Mouse (Mus musculus): Measurements from ENCODE around the gene Pgf. TPM values are rescaled to one million over a fixed set of nuclear protein-coding genes. Genes with fewer than 3 reads are reported as not detected.
A peak's percentile ranks its signal among the peaks of the same experiment; 100 is the strongest.

Gene Pgf
- polyA plus RNA-seq, 1 experiment: 49.6 TPM

GRCm38 (mm10) chr12:85215031-85215430 is 37.4 kb upstream of the Pgf start:
- H3K27me3 ChIP-seq (ENCODE audit: control insufficient read depth, insufficient read depth, insufficient read length): no peaks in the 10 kb centered on the region
- TF ChIP-seq FOSL1 (IDR thresholded peaks at IDR 0.05; ENCODE audit: insufficient read depth, low read length, poor library complexity, severe bottlenecking) (no peak), MYOD1 (IDR thresholded peaks at IDR 0.05; ENCODE audit: control insufficient read depth, insufficient read length, low read depth) (peak; percentile 6)
- H3ac ChIP-seq (ENCODE audit: control insufficient read depth, insufficient read length, low read depth): no peak overlapping the region
- H3K36me3 ChIP-seq (ENCODE audit: control insufficient read depth, insufficient read depth): no peaks in the 10 kb centered on the region
- no peak overlapping the region for H3K4me3 ChIP-seq (ENCODE audit: insufficient read depth, poor library complexity, severe bottlenecking)
- H3K79me3 ChIP-seq (ENCODE audit: low read depth): peaks cover 7% of the 10 kb centered on the region
- peaks cover 7% of the 10 kb centered on the region for H3K79me2 ChIP-seq (ENCODE audit: control insufficient read depth, insufficient read depth)

- H3K79me3 ChIP-seq (ENCODE audit: low read depth): no peaks in the 10 kb centered on the region
- no peak overlapping the region for H3K4me3 ChIP-seq (ENCODE audit: insufficient read depth, poor library complexity, severe bottlenecking)
- no peaks in the 10 kb centered on the region for H3K36me3 ChIP-seq (ENCODE audit: control insufficient read depth, insufficient read depth)
- H3K79me2 ChIP-seq (ENCODE audit: control insufficient read depth, insufficient read depth): no peaks in the 10 kb centered on the region
- H3ac ChIP-seq (ENCODE audit: control insufficient read depth, insufficient read length, low read depth): no peak overlapping the region
- no peak for TF ChIP-seq CEBPB (IDR thresholded peaks at IDR 0.05; ENCODE audit: low read depth)
- peak; percentile 48 for TF ChIP-seq MYOD1 (IDR thresholded peaks at IDR 0.05; ENCODE audit: control insufficient read depth, insufficient read length, low read depth)
- no peaks in the 10 kb centered on the region for H3K27me3 ChIP-seq (ENCODE audit: control insufficient read depth, insufficient read depth, insufficient read length)
These were observed 31.2 kb upstream of the Pgf start for GRCm38 (mm10) chr12:85208687-85209199.

GRCm38 (mm10) chr12:85205425-85205824 is 27.8 kb upstream of the Pgf start:
- TF ChIP-seq MYOD1 (IDR thresholded peaks at IDR 0.05; ENCODE audit: control insufficient read depth, insufficient read length, low read depth) (no peak), FOSL1 (IDR thresholded peaks at IDR 0.05; ENCODE audit: insufficient read depth, low read length, poor library complexity, severe bottlenecking) (no peak), CTCF (IDR thresholded peaks at IDR 0.05; ENCODE audit: control insufficient read depth, insufficient read depth, insufficient read length) (no peak), MYOG (IDR thresholded peaks at IDR 0.05; ENCODE audit: control insufficient read depth, extremely low read depth, insufficient read length) (no peak), MAX (IDR thresholded peaks at IDR 0.05) (no peak), USF1 (IDR thresholded peaks at IDR 0.05; ENCODE audit: low read depth) (no peak), CEBPB (IDR thresholded peaks at IDR 0.05; ENCODE audit: low read depth) (no peak)
- no peaks in the 10 kb centered on the region for H3K27me3 ChIP-seq (ENCODE audit: control insufficient read depth, insufficient read depth, insufficient read length)
- no peaks in the 10 kb centered on the region for H3K79me2 ChIP-seq (ENCODE audit: control insufficient read depth, insufficient read depth)
- H3K4me3 ChIP-seq (ENCODE audit: insufficient read depth, poor library complexity, severe bottlenecking): no peak overlapping the region
- H3ac ChIP-seq (ENCODE audit: control insufficient read depth, insufficient read length, low read depth): no peak overlapping the region
- no peaks in the 10 kb centered on the region for H3K36me3 ChIP-seq (ENCODE audit: control insufficient read depth, insufficient read depth)
- H3K79me3 ChIP-seq (ENCODE audit: low read depth): no peaks in the 10 kb centered on the region

- Histone ChIP-seq H3ac (ENCODE audit: control insufficient read depth, insufficient read length, low read depth) (no peak overlapping the region), H3K79me2 (ENCODE audit: control insufficient read depth, insufficient read depth) (no peaks in the 10 kb centered on the region), H3K4me3 (ENCODE audit: insufficient read depth, poor library complexity, severe bottlenecking) (no peak overlapping the region), H3K27me3 (ENCODE audit: control insufficient read depth, insufficient read depth, insufficient read length) (no peaks in the 10 kb centered on the region), H3K79me3 (ENCODE audit: low read depth) (no peaks in the 10 kb centered on the region), H3K36me3 (ENCODE audit: control insufficient read depth, insufficient read depth) (no peaks in the 10 kb centered on the region)
- TF ChIP-seq CTCF (IDR thresholded peaks at IDR 0.05; ENCODE audit: control insufficient read depth, insufficient read depth, insufficient read length) (peak; percentile 2), MAX (IDR thresholded peaks at IDR 0.05) (no peak), CEBPB (IDR thresholded peaks at IDR 0.05; ENCODE audit: low read depth) (no peak), MYOG (IDR thresholded peaks at IDR 0.05; ENCODE audit: control insufficient read depth, extremely low read depth, insufficient read length) (no peak), USF1 (IDR thresholded peaks at IDR 0.05; ENCODE audit: low read depth) (no peak)
These were observed 26.5 kb upstream of the Pgf start for GRCm38 (mm10) chr12:85204105-85204504.

GRCm38 (mm10) chr12:85203699-85204098 is 26.1 kb upstream of the Pgf start:
- no peaks in the 10 kb centered on the region for H3K79me2 ChIP-seq (ENCODE audit: control insufficient read depth, insufficient read depth)
- H3ac ChIP-seq (ENCODE audit: control insufficient read depth, insufficient read length, low read depth): no peak overlapping the region
- no peaks in the 10 kb centered on the region for H3K79me3 ChIP-seq (ENCODE audit: low read depth)
- no peaks in the 10 kb centered on the region for H3K27me3 ChIP-seq (ENCODE audit: control insufficient read depth, insufficient read depth, insufficient read length)
- TF ChIP-seq MYOD1 (IDR thresholded peaks at IDR 0.05; ENCODE audit: control insufficient read depth, insufficient read length, low read depth): no peak
- TF ChIP-seq CEBPB (IDR thresholded peaks at IDR 0.05; ENCODE audit: low read depth): no peak
- no peak for TF ChIP-seq FOSL1 (IDR thresholded peaks at IDR 0.05; ENCODE audit: insufficient read depth, low read length, poor library complexity, severe bottlenecking)
- no peak for TF ChIP-seq MYOG (IDR thresholded peaks at IDR 0.05; ENCODE audit: control insufficient read depth, extremely low read depth, insufficient read length)
- TF ChIP-seq CTCF (IDR thresholded peaks at IDR 0.05; ENCODE audit: control insufficient read depth, insufficient read depth, insufficient read length): no peak
- TF ChIP-seq MAX (IDR thresholded peaks at IDR 0.05): no peak
- TF ChIP-seq USF1 (IDR thresholded peaks at IDR 0.05; ENCODE audit: low read depth): no peak
- H3K4me3 ChIP-seq (ENCODE audit: insufficient read depth, poor library complexity, severe bottlenecking): no peak overlapping the region
- no peaks in the 10 kb centered on the region for H3K36me3 ChIP-seq (ENCODE audit: control insufficient read depth, insufficient read depth)

GRCm38 (mm10) chr12:85202191-85202590 is 24.6 kb upstream of the Pgf start:
- H3ac ChIP-seq (ENCODE audit: control insufficient read depth, insufficient read length, low read depth): peak overlapping the region; percentile 15
- H3K36me3 ChIP-seq (ENCODE audit: control insufficient read depth, insufficient read depth): no peaks in the 10 kb centered on the region
- H3K27me3 ChIP-seq (ENCODE audit: control insufficient read depth, insufficient read depth, insufficient read length): no peaks in the 10 kb centered on the region
- H3K79me2 ChIP-seq (ENCODE audit: control insufficient read depth, insufficient read depth): no peaks in the 10 kb centered on the region
- no peaks in the 10 kb centered on the region for H3K79me3 ChIP-seq (ENCODE audit: low read depth)
- H3K4me3 ChIP-seq (ENCODE audit: insufficient read depth, poor library complexity, severe bottlenecking): no peak overlapping the region
- TF ChIP-seq USF1 (IDR thresholded peaks at IDR 0.05; ENCODE audit: low read depth): no peak
- TF ChIP-seq CEBPB (IDR thresholded peaks at IDR 0.05; ENCODE audit: low read depth): no peak
- no peak for TF ChIP-seq FOSL1 (IDR thresholded peaks at IDR 0.05; ENCODE audit: insufficient read depth, low read length, poor library complexity, severe bottlenecking)
- no peak for TF ChIP-seq MAX (IDR thresholded peaks at IDR 0.05)
- TF ChIP-seq MYOG (IDR thresholded peaks at IDR 0.05; ENCODE audit: control insufficient read depth, extremely low read depth, insufficient read length): no peak
- TF ChIP-seq MYOD1 (IDR thresholded peaks at IDR 0.05; ENCODE audit: control insufficient read depth, insufficient read length, low read depth): no peak
- TF ChIP-seq CTCF (IDR thresholded peaks at IDR 0.05; ENCODE audit: control insufficient read depth, insufficient read depth, insufficient read length): no peak

Data from C2C12 (cell line).